Mouse (Mus musculus): ENCODE measurements at regions not wholly inside any gene's neighbourhood (a gene's known extent, or its start where the extent isn't known, plus 50 kb on each side); places are given as distances from the start of the nearest gene placed in this dataset.

GRCm38 (mm10) chr3:149042527-149042926 is 52.2 kb upstream of the Adgrl2 start:
- Histone ChIP-seq H3K4me1 (ENCODE audit: control insufficient read depth, insufficient read depth, low read length) (no peaks in the 10 kb centered on the region), H3K4me3 (ENCODE audit: insufficient read depth, low read length) (no peak overlapping the region), H3K27ac (ENCODE audit: insufficient read depth, low read length) (no peak overlapping the region)
- no peak for TF ChIP-seq POLR2A (IDR thresholded peaks at IDR 0.05; ENCODE audit: extremely low read depth, insufficient read depth, low read length)
- TF ChIP-seq CTCF (IDR thresholded peaks at IDR 0.05; ENCODE audit: extremely low read depth, insufficient read depth, low read length) = no peak

GRCm38 (mm10) chr3:149041188-149041587 is 50.8 kb upstream of the Adgrl2 start:
- Histone ChIP-seq H3K27ac (ENCODE audit: insufficient read depth, low read length) (no peak overlapping the region), H3K4me1 (ENCODE audit: control insufficient read depth, insufficient read depth, low read length) (no peaks in the 10 kb centered on the region), H3K4me3 (ENCODE audit: insufficient read depth, low read length) (no peak overlapping the region)
- no peak for TF ChIP-seq POLR2A (IDR thresholded peaks at IDR 0.05; ENCODE audit: extremely low read depth, insufficient read depth, low read length)
- no peak for TF ChIP-seq CTCF (IDR thresholded peaks at IDR 0.05; ENCODE audit: extremely low read depth, insufficient read depth, low read length)

Measured in cortical plate, adult 2 months (tissue).